Mouse (Mus musculus): ENCODE measurements at regions not wholly inside any gene's neighbourhood (a gene's known extent, or its start where the extent isn't known, plus 50 kb on each side); places are given as distances from the start of the nearest gene placed in this dataset.

GRCm38 (mm10) chr2:46370949-46371348, 1253.8 kb upstream of the Zeb2 start:
- Histone ChIP-seq H3K36me3 (no peaks in the 10 kb centered on the region), H3K27ac (no peak overlapping the region), H3K27me3 (ENCODE audit: insufficient read depth, poor library complexity, severe bottlenecking) (no peaks in the 10 kb centered on the region), H3K4me1 (replicated peaks) (no peaks in the 10 kb centered on the region), H3K4me3 (no peak overlapping the region), H3K9me3 (no peaks in the 10 kb centered on the region)
- DNase-seq (ENCODE audit: low spot score), result no peak
- 88% methylated on average over 5 of the region's 5 CpGs for WGBS

- H3K27me3 ChIP-seq (ENCODE audit: insufficient read depth, poor library complexity, severe bottlenecking), result no peaks in the 10 kb centered on the region
- H3K9me3 ChIP-seq, result no peaks in the 10 kb centered on the region
- no peak overlapping the region for H3K27ac ChIP-seq
- WGBS, result 97% methylated on average over 4 of the region's 4 CpGs
- no peak overlapping the region for H3K4me3 ChIP-seq
- no peaks in the 10 kb centered on the region for H3K4me1 ChIP-seq (replicated peaks)
- DNase-seq (ENCODE audit: low spot score), result no peak
- no peaks in the 10 kb centered on the region for H3K36me3 ChIP-seq
Observed at GRCm38 (mm10) chr2:46368882-46369281, 1251.7 kb upstream of the Zeb2 start.

- H3K27me3 ChIP-seq (ENCODE audit: insufficient read depth, poor library complexity, severe bottlenecking), result no peaks in the 10 kb centered on the region
- DNase-seq (ENCODE audit: low spot score), result no peak
- H3K4me1 ChIP-seq (replicated peaks), result no peaks in the 10 kb centered on the region
- no peaks in the 10 kb centered on the region for H3K36me3 ChIP-seq
- no peaks in the 10 kb centered on the region for H3K9me3 ChIP-seq
- 92% methylated on average over 3 of the region's 3 CpGs for WGBS
- H3K4me3 ChIP-seq, result no peak overlapping the region
- H3K27ac ChIP-seq, result no peak overlapping the region
Observed at GRCm38 (mm10) chr2:46366135-46366485, 1248.9 kb upstream of the Zeb2 start.

- no peak overlapping the region for H3K27ac ChIP-seq
- DNase-seq (ENCODE audit: low spot score), result no peak
- H3K36me3 ChIP-seq, result no peaks in the 10 kb centered on the region
- WGBS, result 86% methylated on average over 4 of the region's 4 CpGs
- no peak overlapping the region for H3K4me3 ChIP-seq
- H3K4me1 ChIP-seq (replicated peaks), result no peaks in the 10 kb centered on the region
- H3K9me3 ChIP-seq, result no peaks in the 10 kb centered on the region
- H3K27me3 ChIP-seq (ENCODE audit: insufficient read depth, poor library complexity, severe bottlenecking), result no peaks in the 10 kb centered on the region
Observed at GRCm38 (mm10) chr2:46365428-46366134, 1248.4 kb upstream of the Zeb2 start.

GRCm38 (mm10) chr2:46360049-46360712, 1243.0 kb upstream of the Zeb2 start:
- H3K4me1 ChIP-seq (replicated peaks), result no peaks in the 10 kb centered on the region
- H3K36me3 ChIP-seq, result no peaks in the 10 kb centered on the region
- WGBS, result 78% methylated on average over 4 of the region's 4 CpGs
- H3K27ac ChIP-seq, result no peak overlapping the region
- no peaks in the 10 kb centered on the region for H3K9me3 ChIP-seq
- H3K4me3 ChIP-seq, result no peak overlapping the region
- no peak for DNase-seq (ENCODE audit: low spot score)
- no peaks in the 10 kb centered on the region for H3K27me3 ChIP-seq (ENCODE audit: insufficient read depth, poor library complexity, severe bottlenecking)

DNA sequence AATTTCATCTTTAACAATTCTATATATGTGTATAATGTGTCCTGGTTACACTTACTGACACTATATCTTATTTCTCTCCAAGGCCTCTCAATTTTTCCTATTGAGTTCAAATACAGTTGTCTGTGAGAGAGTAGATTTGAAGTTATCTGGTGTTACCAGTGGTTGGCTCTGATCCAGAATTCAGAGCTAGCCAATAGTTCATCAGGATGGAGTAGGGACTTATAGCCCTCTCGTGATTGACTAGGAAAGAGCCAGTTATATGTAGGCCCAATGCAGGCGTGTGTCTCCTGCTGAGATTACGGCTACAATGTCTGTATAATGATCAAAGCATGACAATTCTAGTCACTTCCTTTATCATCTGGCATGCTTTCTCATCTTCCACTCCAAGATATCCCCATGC, 1241.0 kb upstream of the Zeb2 start:
- DNase-seq (ENCODE audit: low spot score), result no peak
- 90% methylated on average over 3 of the region's 3 CpGs for WGBS
- Histone ChIP-seq H3K27ac (no peak overlapping the region), H3K4me1 (replicated peaks) (no peaks in the 10 kb centered on the region), H3K27me3 (ENCODE audit: insufficient read depth, poor library complexity, severe bottlenecking) (no peaks in the 10 kb centered on the region), H3K36me3 (no peaks in the 10 kb centered on the region), H3K9me3 (no peaks in the 10 kb centered on the region), H3K4me3 (no peak overlapping the region)

DNA sequence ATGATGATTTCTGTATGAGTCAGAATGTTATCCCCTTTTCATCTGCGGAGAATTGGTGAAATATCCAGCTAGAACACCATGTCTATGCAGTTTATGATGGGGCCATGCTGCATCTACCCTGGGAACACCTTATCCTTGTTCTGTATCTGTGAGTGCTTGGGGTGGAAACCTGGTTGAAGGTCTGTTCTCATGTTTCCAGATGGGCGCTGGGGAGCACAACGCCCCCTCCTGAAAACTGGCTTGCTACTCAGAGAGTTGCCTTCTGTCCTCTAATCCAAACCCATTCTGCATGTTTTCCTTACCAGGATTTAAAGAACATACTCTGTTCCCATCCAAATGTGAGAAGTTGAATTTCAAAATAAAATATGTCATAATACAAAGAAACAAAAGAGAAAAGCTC, 1239.5 kb upstream of the Zeb2 start:
- H3K27ac ChIP-seq, result no peak overlapping the region
- H3K36me3 ChIP-seq, result no peaks in the 10 kb centered on the region
- H3K9me3 ChIP-seq, result no peaks in the 10 kb centered on the region
- no peaks in the 10 kb centered on the region for H3K27me3 ChIP-seq (ENCODE audit: insufficient read depth, poor library complexity, severe bottlenecking)
- no peaks in the 10 kb centered on the region for H3K4me1 ChIP-seq (replicated peaks)
- H3K4me3 ChIP-seq, result no peak overlapping the region
- WGBS, result 94% methylated on average over 3 of the region's 3 CpGs
- no peak for DNase-seq (ENCODE audit: low spot score)

DNA sequence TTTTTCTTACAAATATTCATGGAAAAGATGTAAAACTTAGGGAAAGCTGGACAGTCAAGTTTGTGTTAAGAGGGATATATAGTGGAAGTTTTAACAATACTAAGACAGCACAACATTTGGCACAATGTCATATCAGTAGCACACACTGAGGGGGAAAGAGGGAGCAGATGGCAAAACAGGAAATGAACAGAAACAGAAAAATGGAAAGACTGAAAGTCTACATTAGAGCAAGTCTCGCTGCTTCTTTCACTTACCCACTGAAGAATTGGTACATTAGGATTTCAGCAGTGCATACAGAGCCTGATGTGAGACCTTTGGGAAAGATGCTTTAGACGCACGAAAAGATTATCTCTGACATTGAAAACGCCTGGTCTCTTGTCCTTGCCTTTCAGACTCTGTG, 1223.5 kb upstream of the Zeb2 start:
- H3K4me1 ChIP-seq (replicated peaks), result no peaks in the 10 kb centered on the region
- no peaks in the 10 kb centered on the region for H3K9me3 ChIP-seq
- no peaks in the 10 kb centered on the region for H3K36me3 ChIP-seq
- no peak overlapping the region for H3K27ac ChIP-seq
- no peaks in the 10 kb centered on the region for H3K27me3 ChIP-seq (ENCODE audit: insufficient read depth, poor library complexity, severe bottlenecking)
- DNase-seq (ENCODE audit: low spot score), result no peak
- 92% methylated on average over 4 of the region's 4 CpGs for WGBS
- no peak overlapping the region for H3K4me3 ChIP-seq

DNA sequence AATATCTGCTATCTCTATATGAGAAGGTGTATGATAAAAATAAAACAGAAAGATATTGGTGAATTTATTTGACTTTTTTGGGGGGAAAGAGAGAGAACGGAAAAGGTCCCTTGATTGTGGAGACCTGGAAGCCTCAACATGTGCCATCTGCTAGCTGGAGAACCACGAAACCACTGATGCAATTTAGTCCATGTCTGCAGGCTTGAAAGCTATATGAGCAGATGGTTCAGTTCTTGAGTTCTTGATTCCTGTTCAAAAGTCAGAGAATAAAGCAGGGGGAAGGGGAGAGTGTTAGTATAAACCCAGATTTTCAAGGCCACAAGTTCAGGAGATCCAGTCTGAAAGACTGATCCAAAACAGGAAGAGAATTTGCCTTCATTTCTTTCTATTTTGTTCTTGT, 1199.5 kb upstream of the Zeb2 start:
- H3K4me3 ChIP-seq, result no peak overlapping the region
- H3K27me3 ChIP-seq (ENCODE audit: insufficient read depth, poor library complexity, severe bottlenecking), result no peaks in the 10 kb centered on the region
- H3K36me3 ChIP-seq, result no peaks in the 10 kb centered on the region
- no peaks in the 10 kb centered on the region for H3K4me1 ChIP-seq (replicated peaks)
- WGBS, result 88% methylated on average over 2 of the region's 2 CpGs
- H3K9me3 ChIP-seq, result no peaks in the 10 kb centered on the region
- H3K27ac ChIP-seq, result no peak overlapping the region
- no peak for DNase-seq (ENCODE audit: low spot score)

GRCm38 (mm10) chr2:46315243-46315642, 1198.0 kb upstream of the Zeb2 start:
- no peaks in the 10 kb centered on the region for H3K36me3 ChIP-seq
- DNase-seq (ENCODE audit: low spot score), result no peak
- H3K27me3 ChIP-seq (ENCODE audit: insufficient read depth, poor library complexity, severe bottlenecking), result no peaks in the 10 kb centered on the region
- no peak overlapping the region for H3K27ac ChIP-seq
- H3K4me3 ChIP-seq, result no peak overlapping the region
- H3K4me1 ChIP-seq (replicated peaks), result no peaks in the 10 kb centered on the region
- 88% methylated on average over 3 of the region's 3 CpGs for WGBS
- H3K9me3 ChIP-seq, result no peaks in the 10 kb centered on the region

GRCm38 (mm10) chr2:46307582-46308153, 1190.5 kb upstream of the Zeb2 start:
- H3K4me3 ChIP-seq, result no peak overlapping the region
- no peaks in the 10 kb centered on the region for H3K36me3 ChIP-seq
- H3K27me3 ChIP-seq (ENCODE audit: insufficient read depth, poor library complexity, severe bottlenecking), result no peaks in the 10 kb centered on the region
- no peak for DNase-seq (ENCODE audit: low spot score)
- no peak overlapping the region for H3K27ac ChIP-seq
- 93% methylated on average over 2 of the region's 2 CpGs for WGBS
- H3K9me3 ChIP-seq, result no peaks in the 10 kb centered on the region
- no peaks in the 10 kb centered on the region for H3K4me1 ChIP-seq (replicated peaks)

DNA sequence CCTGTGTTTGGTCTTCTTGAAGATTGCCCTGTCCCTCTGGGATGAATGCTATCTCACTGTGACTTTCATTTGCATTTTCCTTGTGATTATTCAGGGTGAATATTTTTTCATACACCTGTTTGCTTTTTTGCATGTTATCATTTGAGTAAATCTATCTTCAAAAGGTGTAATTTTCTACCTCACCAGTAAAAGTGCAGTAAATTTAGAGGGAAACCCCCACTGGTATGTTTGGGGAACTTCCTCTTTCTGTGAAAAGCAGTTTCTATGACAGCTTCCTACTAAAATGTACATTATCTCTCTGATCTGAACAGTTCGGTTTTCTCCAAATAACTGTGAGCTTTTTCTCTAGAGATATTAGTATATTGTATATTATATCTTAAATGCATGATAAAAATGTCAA, 1185.4 kb upstream of the Zeb2 start:
- no peak for DNase-seq (ENCODE audit: low spot score)
- Histone ChIP-seq H3K36me3 (no peaks in the 10 kb centered on the region), H3K27ac (no peak overlapping the region), H3K9me3 (no peaks in the 10 kb centered on the region), H3K4me1 (replicated peaks) (no peaks in the 10 kb centered on the region), H3K4me3 (no peak overlapping the region), H3K27me3 (ENCODE audit: insufficient read depth, poor library complexity, severe bottlenecking) (no peaks in the 10 kb centered on the region)
- WGBS, result 89% methylated on average over 1 of the region's 1 CpGs

GRCm38 (mm10) chr2:46297274-46297843, 1180.2 kb upstream of the Zeb2 start:
- Histone ChIP-seq H3K4me3 (no peak overlapping the region), H3K27ac (no peak overlapping the region), H3K27me3 (ENCODE audit: insufficient read depth, poor library complexity, severe bottlenecking) (no peaks in the 10 kb centered on the region), H3K9me3 (no peaks in the 10 kb centered on the region), H3K36me3 (no peaks in the 10 kb centered on the region), H3K4me1 (replicated peaks) (no peaks in the 10 kb centered on the region)
- DNase-seq (ENCODE audit: low spot score), result no peak
- 52% methylated on average over 2 of the region's 2 CpGs for WGBS

Measured in hindbrain, embryonic 10.5 days (tissue).